12 mouse cellular contexts compared by ENCODE assay signal in genomic region chr15:25828464-25828863, GRCm38 (mm10). TPM values are rescaled to one million over a fixed set of nuclear protein-coding genes. Genes with fewer than 3 reads are reported as not detected.
DNase-seq lines count a peak whose midpoint lies in the region; ATAC-seq lines count a peak whose summit lies in the region.
"Had no signal": no experiment of that assay in that cellular context is flagged by ENCODE, and none has a peak within 500 bp of the region (broad histone marks: within the 10 kb centered on the region; RNA-seq: fewer than 3 reads in every experiment).

No protein-coding gene starts in this region.

- no peaks in the 10 kb centered on the region for H3K27me3 ChIP-seq in forebrain, embryonic 13.5 days
- H3K27me3 ChIP-seq: embryonic facial prominence, embryonic 12.5 days; heart, embryonic 12.5 days; liver, embryonic 15.5 days had no signal

- no peak overlapping the region for H3K27ac ChIP-seq in forebrain, embryonic 13.5 days
- H3K27ac ChIP-seq: embryonic facial prominence, embryonic 12.5 days; liver, embryonic 15.5 days had no signal

- no peaks in the 10 kb centered on the region for H3K4me1 ChIP-seq in forebrain, embryonic 13.5 days

- H3K36me3 ChIP-seq in forebrain, embryonic 13.5 days (ENCODE audit: poor library complexity, severe bottlenecking): no peaks in the 10 kb centered on the region
- H3K36me3 ChIP-seq: embryonic facial prominence, embryonic 12.5 days; heart, embryonic 12.5 days; liver, embryonic 15.5 days had no signal

- no peaks in the 10 kb centered on the region for H3K9me3 ChIP-seq in forebrain, embryonic 13.5 days (replicated peaks)
- H3K9me3 ChIP-seq: embryonic facial prominence, embryonic 12.5 days; heart, embryonic 12.5 days; liver, embryonic 15.5 days had no signal

- no peak overlapping the region for H3K9ac ChIP-seq in forebrain, embryonic 13.5 days
- H3K9ac ChIP-seq: embryonic facial prominence, embryonic 12.5 days; heart, embryonic 12.5 days; liver, embryonic 15.5 days had no signal

- 79% methylated on average over 10 of the region's 10 CpGs for WGBS in forebrain, embryonic 13.5 days

- H3K4me2 ChIP-seq in forebrain, embryonic 13.5 days: no peak overlapping the region
- H3K4me2 ChIP-seq: embryonic facial prominence, embryonic 12.5 days; heart, embryonic 12.5 days; liver, embryonic 15.5 days had no signal

- DNase-seq in B cell, adult 2 months: peak; percentile 59
- peak; percentile 72 for DNase-seq in CD4-positive, CD25-positive, alpha-beta regulatory T cell, adult 2 months (ENCODE audit: low read depth, low spot score)
- peak; percentile 74 for DNase-seq in naive thymus-derived CD4-positive, alpha-beta T cell, adult 2 months (ENCODE audit: low read depth)
- no peak for DNase-seq in embryo, embryonic 10 days (ENCODE audit: low spot score)
- DNase-seq: right cerebral cortex, postnatal 25 days had no signal

- ATAC-seq in hematopoietic stem cell, adult 5-6 weeks (replicated peaks in 1 of 2; ENCODE audit: insufficient read depth in 1 of 2, low FRiP score in 2 of 2, low TSS enrichment in 1 of 2, low read depth in 1 of 2, poor library complexity in 2 of 2, severe bottlenecking in 2 of 2): peak; percentile 85 to 92
- ATAC-seq in forebrain, embryonic 13.5 days: no peak
- no peak for ATAC-seq in frontal cortex, adult (ENCODE audit: low TSS enrichment)
- ATAC-seq: forebrain, embryonic 16.5 days had no signal

- H3K4me3 ChIP-seq in forebrain, embryonic 13.5 days: no peak overlapping the region
- H3K4me3 ChIP-seq: embryonic facial prominence, embryonic 12.5 days; heart, embryonic 12.5 days; liver, embryonic 15.5 days had no signal

RNA-seq across cellular contexts. Expression of gene Retreg1, which starts 14.5 kb away (rescaled TPM):
- total RNA-seq in hematopoietic stem cell, adult 5-6 weeks (2017): 200 and 209 TPM in 2 replicates
- polyA plus RNA-seq in forebrain, embryonic 13.5 days (2015; fragmentation: Nextera tagmentation; extraction: Ambion mirVana): 3.5 and 3.8 TPM in 2 replicates

Comparison
In these comparisons a context has a peak if more than half of its experiments do, and no peak if none do; other contexts are left out.
1. ATAC-seq: peak in hematopoietic stem cell, adult 5-6 weeks (2 of 2); none in forebrain, embryonic 13.5 days (single experiment) and frontal cortex, adult (single experiment).